In genomic region chr5:116305557-116305956, GRCm38 (mm10) we compare ENCODE assay signal across 24 mouse cellular contexts. TPM values are rescaled to one million over a fixed set of nuclear protein-coding genes. Genes with fewer than 3 reads are reported as not detected.
DNase-seq lines count a peak whose midpoint lies in the region; ATAC-seq and TF ChIP-seq lines count a peak whose summit lies in the region.
"Had no signal": no experiment of that assay in that cellular context is flagged by ENCODE, and none has a peak within 500 bp of the region (broad histone marks: within the 10 kb centered on the region; RNA-seq: fewer than 3 reads in every experiment).

No protein-coding gene starts in this region.

- no peak for TF ChIP-seq POLR2A in kidney, adult 2 months (IDR thresholded peaks at IDR 0.05; ENCODE audit: low read depth, low read length)

- no peak for DNase-seq in heart, adult 18-20 months
- peak; percentile 39 for DNase-seq in kidney, adult 2 months
- DNase-seq in kidney, postnatal 10 days, result peak; percentile 36
- DNase-seq in kidney, postnatal 36 days, result peak; percentile 13 to 38
- no peak for DNase-seq in cerebellum, postnatal 4 days (ENCODE audit: low spot score in 2 of 2)
- DNase-seq: cerebellum, adult 11-12 months; cerebellum, postnatal 10 days; forebrain, postnatal 0 days; gastrocnemius, postnatal 25 days; lung, adult 18-20 months; lung, postnatal 14 days; thymus, adult 2 months; thymus, postnatal 4 days had no signal

- peaks cover 8 to 10% of the 10 kb centered on the region in 2 experiments for H3K4me1 ChIP-seq in heart, embryonic 14.5 days (ENCODE audit: control insufficient read depth in 2 of 2, insufficient read depth in 2 of 2, low read length in 2 of 2)
- H3K4me1 ChIP-seq in kidney, adult 2 months (ENCODE audit: control insufficient read depth, insufficient read depth, low read length), result no peaks in the 10 kb centered on the region
- H3K4me1 ChIP-seq in kidney, embryonic 15.5 days, result peaks cover 13% of the 10 kb centered on the region
- H3K4me1 ChIP-seq: midbrain, embryonic 12.5 days had no signal

- H3K4me3 ChIP-seq in heart, embryonic 14.5 days (ENCODE audit: control insufficient read depth in 1 of 2, insufficient read depth in 1 of 2, low read depth in 1 of 2, low read length in 2 of 2), result no peak overlapping the region
- no peak overlapping the region for H3K4me3 ChIP-seq in kidney, adult 2 months (ENCODE audit: insufficient read depth, low read depth, low read length)
- H3K4me3 ChIP-seq in kidney, embryonic 15.5 days (replicated peaks), result no peak overlapping the region
- H3K4me3 ChIP-seq: embryonic facial prominence, embryonic 12.5 days; hindbrain, embryonic 12.5 days; limb, embryonic 12.5 days; liver, embryonic 12.5 days; midbrain, embryonic 12.5 days; neural tube, embryonic 15.5 days had no signal

- H3K27ac ChIP-seq in heart, embryonic 14.5 days (replicated peaks in 1 of 2; ENCODE audit: control insufficient read depth in 1 of 2, insufficient read depth in 1 of 2, low read depth in 2 of 2, low read length in 2 of 2), result peak overlapping the region; percentile 27 to 37; a peak in 1 of 4 replicates
- H3K27ac ChIP-seq in kidney, adult 2 months (ENCODE audit: insufficient read depth, low read depth, low read length), result no peak overlapping the region
- no peak overlapping the region for H3K27ac ChIP-seq in kidney, embryonic 15.5 days
- H3K27ac ChIP-seq: embryonic facial prominence, embryonic 12.5 days; hindbrain, embryonic 12.5 days; limb, embryonic 12.5 days; liver, embryonic 12.5 days; midbrain, embryonic 12.5 days; neural tube, embryonic 15.5 days had no signal

- no peak for ATAC-seq in heart, embryonic 14.5 days (ENCODE audit: insufficient number of reproducible peaks, insufficient read depth, low FRiP score, low read depth)
- no peak for ATAC-seq in kidney, embryonic 15.5 days (replicated peaks; ENCODE audit: low FRiP score)
- ATAC-seq: activated CD4-positive, CD25-positive, alpha-beta regulatory T cell, adult 4 months; forebrain, postnatal 0 days; liver, embryonic 12.5 days had no signal

- H3K27me3 ChIP-seq in heart, embryonic 14.5 days (ENCODE audit: control insufficient read depth, insufficient read depth, low read length), result no peaks in the 10 kb centered on the region
- no peaks in the 10 kb centered on the region for H3K27me3 ChIP-seq in kidney, adult 2 months (replicated peaks; ENCODE audit: control insufficient read depth, insufficient read depth, low read length)
- no peaks in the 10 kb centered on the region for H3K27me3 ChIP-seq in kidney, embryonic 15.5 days
- H3K27me3 ChIP-seq: embryonic facial prominence, embryonic 12.5 days; hindbrain, embryonic 12.5 days; limb, embryonic 12.5 days; liver, embryonic 12.5 days; neural tube, embryonic 15.5 days had no signal

- no peak for TF ChIP-seq CTCF in kidney, adult 2 months (conservative IDR thresholded peaks at IDR 0.05; ENCODE audit: insufficient read depth, insufficient read length, low read depth, low read length)

- WGBS in heart, embryonic 14.5 days, result 68% methylated on average over 4 of the region's 4 CpGs
- WGBS in kidney, adult 2 months, result 71% methylated on average over 4 of the region's 4 CpGs
- WGBS in kidney, embryonic 15.5 days, result 70% methylated on average over 4 of the region's 4 CpGs

- no peak overlapping the region for H3K9ac ChIP-seq in heart, embryonic 14.5 days (ENCODE audit: low read length)
- no peak overlapping the region for H3K9ac ChIP-seq in kidney, embryonic 15.5 days
- H3K9ac ChIP-seq: embryonic facial prominence, embryonic 12.5 days; forebrain, postnatal 0 days; hindbrain, embryonic 12.5 days; limb, embryonic 12.5 days; liver, embryonic 12.5 days; midbrain, embryonic 12.5 days; neural tube, embryonic 15.5 days had no signal

- H3K4me2 ChIP-seq in heart, embryonic 14.5 days (ENCODE audit: low read length), result no peak overlapping the region
- no peak overlapping the region for H3K4me2 ChIP-seq in kidney, embryonic 15.5 days
- H3K4me2 ChIP-seq: embryonic facial prominence, embryonic 12.5 days; hindbrain, embryonic 12.5 days; limb, embryonic 12.5 days; liver, embryonic 12.5 days; midbrain, embryonic 12.5 days; neural tube, embryonic 15.5 days had no signal

- H3K36me3 ChIP-seq in heart, embryonic 14.5 days (ENCODE audit: control insufficient read depth, insufficient read depth, low read length), result no peaks in the 10 kb centered on the region
- no peaks in the 10 kb centered on the region for H3K36me3 ChIP-seq in kidney, adult 2 months (ENCODE audit: control insufficient read depth, insufficient read depth, low read length)
- no peaks in the 10 kb centered on the region for H3K36me3 ChIP-seq in kidney, embryonic 15.5 days
- H3K36me3 ChIP-seq: embryonic facial prominence, embryonic 12.5 days; hindbrain, embryonic 12.5 days; limb, embryonic 12.5 days; liver, embryonic 12.5 days; midbrain, embryonic 12.5 days; neural tube, embryonic 15.5 days had no signal

- H3K9me3 ChIP-seq in heart, embryonic 14.5 days (ENCODE audit: control insufficient read depth, low read length), result no peaks in the 10 kb centered on the region
- H3K9me3 ChIP-seq in kidney, embryonic 15.5 days (replicated peaks), result 0 out of 2 replicates have a peak, but pooled peaks cover 4% of the 10 kb centered on the region
- H3K9me3 ChIP-seq: embryonic facial prominence, embryonic 12.5 days; hindbrain, embryonic 12.5 days; liver, embryonic 12.5 days; neural tube, embryonic 15.5 days had no signal

RNA-seq across cellular contexts. Expression of gene Ccdc60, which starts 16.8 kb away (rescaled TPM):
- polyA plus RNA-seq in heart, embryonic 14.5 days (2014; fragmentation: Nextera tagmentation; extraction: Ambion mirVana), result 0.44 and 0.66 TPM in 2 replicates
- under 1 TPM in 1 of 2 experiments, not detected in 1; 0.08 TPM for total RNA-seq in heart, adult 18-20 months (2021)
- polyA plus RNA-seq in kidney, adult 2 months (2012; rRNA removed), result 0.08 and 0.14 TPM in 2 replicates
- 0.62 and 0.74 TPM in 2 replicates for polyA plus RNA-seq in kidney, embryonic 15.5 days (2015; fragmentation: Nextera tagmentation; extraction: Ambion mirVana)
- total RNA-seq: gastrocnemius, postnatal 25 days; megakaryocyte progenitor cell, adult 5-6 weeks; MEL had no signal
- polyA plus RNA-seq: activated CD4-positive, CD25-positive, alpha-beta regulatory T cell, adult 4 months had no signal

Comparison
In these comparisons a context has a peak if more than half of its experiments do, and no peak if none do; other contexts are left out.
1. H3K27ac ChIP-seq: peak in heart, embryonic 14.5 days (2 of 2); none in kidney, adult 2 months (single experiment) and kidney, embryonic 15.5 days (single experiment).
2. DNase-seq: peak in kidney, adult 2 months (single experiment), kidney, postnatal 10 days (single experiment) and kidney, postnatal 36 days (2 of 2); none in heart, adult 18-20 months (0 of 2) and cerebellum, postnatal 4 days (0 of 2).